ENCODE assay signal across 23 mouse cellular contexts in genomic region chr7:80749624-80750023, GRCm38 (mm10).
A peak's percentile ranks its signal among the peaks of the same experiment; 100 is the strongest.
DNase-seq lines count a peak whose midpoint lies in the region; TF ChIP-seq lines count a peak whose summit lies in the region.
"Had no signal": no experiment of that assay in that cellular context is flagged by ENCODE, and none has a peak within 500 bp of the region (broad histone marks: within the 10 kb centered on the region; RNA-seq: fewer than 3 reads in every experiment).

No protein-coding gene starts in this region.

- intact Hi-C loops in gastrocnemius, postnatal 36 days (cut with DNase I), result loop anchor here (10.0 kb wide), 1 partner anchor 405 kb away; no protein-coding TSS in a partner anchor

- H3K4me1 ChIP-seq in testis, adult 2 months (ENCODE audit: control insufficient read depth, insufficient read depth, low read length), result no peaks in the 10 kb centered on the region

- peaks cover 4% of the 10 kb centered on the region for H3K36me3 ChIP-seq in testis, adult 2 months (ENCODE audit: control insufficient read depth, insufficient read depth, low read length)

- no peak for TF ChIP-seq CTCF in testis, adult 2 months (IDR thresholded peaks at IDR 0.05; ENCODE audit: control insufficient read depth, insufficient read depth, insufficient replicate concordance, low read depth, low read length)

- no peak for TF ChIP-seq POLR2A in testis, adult 2 months (IDR thresholded peaks at IDR 0.05; ENCODE audit: control insufficient read depth, low read depth, low read length)

- peak overlapping the region; percentile 41 for H3K4me3 ChIP-seq in testis, adult 2 months (ENCODE audit: control insufficient read depth, low read depth, low read length)
- H3K4me3 ChIP-seq: embryonic facial prominence, embryonic 10.5 days; embryonic facial prominence, embryonic 13.5 days; erythroblast, embryonic 14.5 days; forebrain, embryonic 10.5 days; forebrain, embryonic 13.5 days; hindbrain, embryonic 12.5 days; hindbrain, embryonic 15.5 days had no signal

- H3K27me3 ChIP-seq in testis, adult 2 months (ENCODE audit: control insufficient read depth, insufficient read depth, low read length), result no peaks in the 10 kb centered on the region
- H3K27me3 ChIP-seq: embryonic facial prominence, embryonic 13.5 days; forebrain, embryonic 13.5 days; hindbrain, embryonic 12.5 days; hindbrain, embryonic 15.5 days had no signal

- DNase-seq in testis, postnatal 10 days (ENCODE audit: low spot score), result no peak
- peak; percentile 68 for DNase-seq in ZHBTc4 (ENCODE audit: low read depth, low spot score)
- DNase-seq in retina, postnatal 7 days (ENCODE audit: low read depth, low spot score), result peak; percentile 32
- no peak for DNase-seq in thymus, postnatal 25 days
- DNase-seq in right cerebral cortex, postnatal 10 days (ENCODE audit: low spot score in 2 of 2), result no peak
- DNase-seq in gastrocnemius, postnatal 36 days, result no peak
- DNase-seq: adrenal gland, adult 2 months; adrenal gland, postnatal 14 days; cerebellum, adult 11 months; cerebellum, adult 8-10 months; cerebellum, postnatal 10 days; cerebellum, postnatal 36 days; embryo, embryonic 11 days; gastrocnemius, postnatal 25 days; heart, adult 11 months had no signal

- H3K27ac ChIP-seq in testis, adult 2 months (ENCODE audit: control insufficient read depth, insufficient read depth, low read depth, low read length), result no peak overlapping the region
- H3K27ac ChIP-seq: embryonic facial prominence, embryonic 10.5 days; embryonic facial prominence, embryonic 13.5 days; forebrain, embryonic 10.5 days; forebrain, embryonic 13.5 days; hindbrain, embryonic 12.5 days; hindbrain, embryonic 15.5 days had no signal

Comparison
In these comparisons a context has a peak if more than half of its experiments do, and no peak if none do; other contexts are left out.
1. DNase-seq: peak in ZHBTc4 (single experiment) and retina, postnatal 7 days (single experiment); none in testis, postnatal 10 days (single experiment), thymus, postnatal 25 days (single experiment), right cerebral cortex, postnatal 10 days (0 of 2) and gastrocnemius, postnatal 36 days (0 of 2).